Mouse (Mus musculus) MEL (cell line): ENCODE measurements around the gene Psmd9. TPM values are rescaled to one million over a fixed set of nuclear protein-coding genes. Genes with fewer than 3 reads are reported as not detected.

ENCODE experiments used
- DNase-seq: peaks from one replicate; pipeline ENCODE4 v3.0.0; 2011; ENCODE audit warnings: low read depth, low spot score
- H3K27ac ChIP-seq: 2 replicates; pipeline ENCODE4 v1.5.1; 2012; ENCODE audit warnings: low read depth, mild to moderate bottlenecking, control low read depth, low read length, moderate library complexity; ENCODE audit not compliant: control insufficient read depth
- H3K27me3 ChIP-seq, 2 experiments: fragments of 150-350 bp in 1 of 2; sonication (generic) in 1 of 2; 2 replicates each; pipeline ENCODE4 v1.6.1; 2012; ENCODE audit warnings: low read length in 2 of 2, mild to moderate bottlenecking in 2 of 2, improper control_type of control experiment in 1 of 2, moderate library complexity in 1 of 2; ENCODE audit not compliant: insufficient read depth in 2 of 2, control insufficient read depth in 1 of 2
- H3K36me3 ChIP-seq, 2 experiments: 2 replicates each; pipeline ENCODE4 v1.6.1; 2012 to 2014; ENCODE audit warnings: low read length in 2 of 2, improper control_type of control experiment in 1 of 2, inconsistent platforms in 1 of 2, mild to moderate bottlenecking in 1 of 2; ENCODE audit not compliant: insufficient read depth in 2 of 2, control insufficient read depth in 1 of 2
- H3K4me1 ChIP-seq, 2 experiments: fragments of 150-350 bp in 1 of 2; sonication (generic) in 1 of 2; 2 replicates each; pipeline ENCODE4 v1.6.1; 2012; ENCODE audit warnings: low read length in 2 of 2, improper control_type of control experiment in 1 of 2, mild to moderate bottlenecking in 1 of 2; ENCODE audit not compliant: insufficient read depth in 2 of 2, control insufficient read depth in 1 of 2
- H3K4me3 ChIP-seq, 2 experiments: fragments of 150-350 bp in 1 of 2; sonication (generic) in 1 of 2; 2 replicates each; pipeline ENCODE4 v1.5.1; 2012; ENCODE audit warnings: low read depth in 2 of 2, low read length in 2 of 2, mild to moderate bottlenecking in 2 of 2, moderate library complexity in 2 of 2, control low read depth in 1 of 2, improper control_type of control experiment in 1 of 2; ENCODE audit not compliant: control insufficient read depth in 1 of 2, insufficient read depth in 1 of 2
- H3K79me2 ChIP-seq: 2 replicates; pipeline ENCODE4 v1.6.1; 2012; ENCODE audit warnings: mild to moderate bottlenecking, low read length, moderate library complexity; ENCODE audit not compliant: control insufficient read depth, poor library complexity, insufficient read depth
- H3K9ac ChIP-seq: 2 replicates; pipeline ENCODE4 v1.6.1; 2012; ENCODE audit warnings: low read depth, mild to moderate bottlenecking, control low read depth, low read length, moderate library complexity; ENCODE audit not compliant: control insufficient read depth, poor library complexity, severe bottlenecking
- H3K9me3 ChIP-seq: fragments of 150-350 bp; sonication (generic); replicated peaks from 2 replicates; pipeline ENCODE4 v1.6.1; 2012; ENCODE audit warnings: mild to moderate bottlenecking, low read length, improper control_type of control experiment, moderate library complexity; ENCODE audit not compliant: insufficient read depth
- BHLHE40 ChIP-seq: IDR thresholded peaks from 2 replicates; pipeline ENCODE4 v1.6.1; 2012; ENCODE audit warnings: low read depth, mild to moderate bottlenecking, inconsistent platforms, low read length, improper control_type of control experiment, borderline replicate concordance
- CTCF ChIP-seq, 3 experiments: IDR thresholded peaks in 2 of 3; conservative IDR thresholded peaks in 1 of 3; 2 replicates each; pipeline ENCODE4 v1.5.1; 2011 to 2012; ENCODE audit warnings: low read length in 3 of 3, low read depth in 2 of 3, mild to moderate bottlenecking in 2 of 3, improper control_type of control experiment in 1 of 3, inconsistent platforms in 1 of 3, mixed read lengths in 1 of 3, moderate library complexity in 1 of 3; ENCODE audit not compliant: control insufficient read depth in 1 of 3, insufficient read depth in 1 of 3, poor library complexity in 1 of 3, severe bottlenecking in 1 of 3
- ELF1 ChIP-seq: IDR thresholded peaks from 2 replicates; pipeline ENCODE4 v1.6.1; 2014; ENCODE audit warnings: low read depth, mild to moderate bottlenecking, inconsistent platforms, low read length, improper control_type of control experiment, moderate library complexity
- EP300 ChIP-seq, 2 experiments: IDR thresholded peaks; 2 replicates each; pipeline ENCODE4 v1.6.1; 2011; ENCODE audit warnings: improper control_type of control experiment in 2 of 2, low read length in 2 of 2, low read depth in 1 of 2, mild to moderate bottlenecking in 1 of 2
- GATA1 ChIP-seq: IDR thresholded peaks from 2 replicates; pipeline ENCODE4 v1.6.1; 2011; ENCODE audit warnings: low read depth, low read length, improper control_type of control experiment
- HCFC1 ChIP-seq: IDR thresholded peaks from 2 replicates; pipeline ENCODE4 v1.6.1; 2012; ENCODE audit warnings: low read depth, mild to moderate bottlenecking, inconsistent platforms, low read length, improper control_type of control experiment, moderate library complexity
- KAT2A ChIP-seq: conservative IDR thresholded peaks from 2 replicates; pipeline ENCODE4 v1.6.1; 2012; ENCODE audit warnings: low read depth, low read length, improper control_type of control experiment, inconsistent platforms
- MAZ ChIP-seq: IDR thresholded peaks from 2 replicates; pipeline ENCODE4 v1.6.1; 2012; ENCODE audit warnings: low read depth, mild to moderate bottlenecking, inconsistent platforms, low read length, improper control_type of control experiment
- MEF2A ChIP-seq: IDR thresholded peaks from 2 replicates; pipeline ENCODE4 v1.6.1; 2014; ENCODE audit warnings: low read depth, mild to moderate bottlenecking, inconsistent platforms, low read length, improper control_type of control experiment; ENCODE audit not compliant: poor library complexity, insufficient replicate concordance, severe bottlenecking; ENCODE audit errors: extremely low read depth
- MXI1 ChIP-seq: IDR thresholded peaks from 2 replicates; pipeline ENCODE4 v1.6.1; 2011; ENCODE audit warnings: mild to moderate bottlenecking, low read depth, low read length, improper control_type of control experiment
- MYB ChIP-seq: IDR thresholded peaks from 2 replicates; pipeline ENCODE4 v1.6.1; 2011; ENCODE audit warnings: mild to moderate bottlenecking, low read depth, low read length, improper control_type of control experiment
- POLR2A ChIP-seq, 2 experiments: IDR thresholded peaks; 2 replicates each; pipeline ENCODE4 v1.6.1; 2011 to 2012; ENCODE audit warnings: low read length in 2 of 2, mild to moderate bottlenecking in 2 of 2, control low read depth in 1 of 2, improper control_type of control experiment in 1 of 2, low read depth in 1 of 2, moderate library complexity in 1 of 2; ENCODE audit not compliant: control insufficient read depth in 1 of 2, insufficient read depth in 1 of 2, poor library complexity in 1 of 2
- RCOR1 ChIP-seq: IDR thresholded peaks from 2 replicates; pipeline ENCODE4 v1.6.1; 2012; ENCODE audit warnings: low read depth, mild to moderate bottlenecking, inconsistent platforms, low read length, improper control_type of control experiment
- SIN3A ChIP-seq: IDR thresholded peaks from 2 replicates; pipeline ENCODE4 v1.6.1; 2012; ENCODE audit warnings: low read length, improper control_type of control experiment, inconsistent platforms
- SMC3 ChIP-seq: IDR thresholded peaks from 2 replicates; pipeline ENCODE4 v1.6.1; 2011; ENCODE audit warnings: low read depth, low read length, improper control_type of control experiment
- TCF12 ChIP-seq: IDR thresholded peaks from 2 replicates; pipeline ENCODE4 v1.6.1; 2014; ENCODE audit warnings: low read depth, mild to moderate bottlenecking, inconsistent platforms, low read length, improper control_type of control experiment, moderate library complexity
- USF2 ChIP-seq, 2 experiments: IDR thresholded peaks; 2 replicates each; pipeline ENCODE4 v1.6.1; 2011 to 2012; ENCODE audit warnings: improper control_type of control experiment in 2 of 2, low read length in 2 of 2, borderline replicate concordance in 1 of 2, inconsistent platforms in 1 of 2, low read depth in 1 of 2, mild to moderate bottlenecking in 1 of 2; ENCODE audit not compliant: insufficient read depth in 1 of 2
- ZC3H11A ChIP-seq: IDR thresholded peaks from 2 replicates; pipeline ENCODE4 v1.6.1; 2012; ENCODE audit warnings: low read depth, mild to moderate bottlenecking, inconsistent platforms, low read length, improper control_type of control experiment
- ZNF384 ChIP-seq: IDR thresholded peaks from 2 replicates; pipeline ENCODE4 v1.6.1; 2012; ENCODE audit warnings: low read depth, mild to moderate bottlenecking, inconsistent platforms, low read length, improper control_type of control experiment
- polyA plus RNA-seq, 2 experiments: library from polyadenylated mRNA; stranded (reverse) in 1 of 2; unstranded in 1 of 2; fragments of >175 nt in 1 of 2; fragments of >200 nt in 1 of 2; gene quantifications; 2 replicates each; pipeline versions ENCODE4 v1.2.1 to v1.2.4; 2012; ENCODE audit warnings: low replicate concordance in 2 of 2, low read depth in 1 of 2; ENCODE audit not compliant: insufficient read length in 2 of 2, insufficient read depth in 1 of 2, missing spikeins in 1 of 2
- total RNA-seq: library from RNA; depleted of rRNA; stranded (reverse); fragments of 300-350 nt; gene quantifications from 2 replicates; pipeline ENCODE4 v1.2.3, GENCODE M21; 2012

Psmd9 gene
- total and polyA plus RNA-seq, 3 experiments: 32.0 to 54.6 TPM; not detected in 1

- Histone ChIP-seq H3K4me3 (peak overlapping the region; percentile 7 to 37; a peak in 2 of 4 replicates), H3K9ac (no peak overlapping the region), H3K27me3 (no peaks in the 10 kb centered on the region; a peak in 1 of 4 replicates), H3K9me3 (no peaks in the 10 kb centered on the region), H3K4me1 (no peaks in the 10 kb centered on the region), H3K27ac (no peak overlapping the region), H3K79me2 (no peaks in the 10 kb centered on the region), H3K36me3 (no peaks in the 10 kb centered on the region)
- TF ChIP-seq MAZ (peak; percentile 68; the same call in 1 of the 2 replicates), BHLHE40 (peak; percentile 34; the same call in 1 of the 2 replicates), TCF12 (no peak), CTCF (IDR thresholded peaks at IDR 0.05 in 2 of 3, conservative IDR thresholded peaks at IDR 0.05 in 1 of 3; ENCODE audit: control insufficient read depth in 1 of 3, insufficient read depth in 1 of 3, low read depth in 2 of 3, low read length in 3 of 3, poor library complexity in 1 of 3, severe bottlenecking in 1 of 3) (peak; percentile 96 to 100 (median 99)), ZNF384 (peak; percentile 66), SIN3A (peak; percentile 65; the same call in 1 of the 2 replicates), MXI1 (peak; percentile 48; the same call in 1 of the 2 replicates), ZC3H11A (peak; percentile 99), HCFC1 (0 out of 2 replicates have a peak, but pooled peaks have one; percentile 7), KAT2A (no peak), ELF1 (0 out of 2 replicates have a peak, but pooled peaks have one; percentile 16), EP300 (IDR thresholded peaks at IDR 0.05; ENCODE audit: low read depth in 1 of 2, low read length in 2 of 2) (no peak), SMC3 (peak; percentile 99), MYB (no peak)
- DNase-seq: peak; percentile 91
These were observed 2.6 kb downstream of the Psmd9 start for GRCm38 (mm10) chr5:123171646-123172350.

- H3K79me2 ChIP-seq: no peaks in the 10 kb centered on the region
- no peaks in the 10 kb centered on the region for H3K36me3 ChIP-seq
- H3K9me3 ChIP-seq: no peaks in the 10 kb centered on the region
- no peak overlapping the region for H3K4me3 ChIP-seq
- H3K9ac ChIP-seq: no peak overlapping the region
- no peaks in the 10 kb centered on the region; a peak in 1 of 4 replicates for H3K27me3 ChIP-seq
- no peaks in the 10 kb centered on the region for H3K4me1 ChIP-seq
- no peak overlapping the region for H3K27ac ChIP-seq
- DNase-seq: no peak
- no peak for TF ChIP-seq GATA1
- TF ChIP-seq MEF2A: no peak
- no peak for TF ChIP-seq POLR2A (IDR thresholded peaks at IDR 0.05; ENCODE audit: control insufficient read depth in 1 of 2, insufficient read depth in 1 of 2, low read depth in 1 of 2, low read length in 2 of 2, poor library complexity in 1 of 2)
- TF ChIP-seq USF2 (IDR thresholded peaks at IDR 0.05; ENCODE audit: borderline replicate concordance in 1 of 2, insufficient read depth in 1 of 2, low read depth in 1 of 2, low read length in 2 of 2): no peak
- no peak for TF ChIP-seq RCOR1
- no peak for TF ChIP-seq EP300 (IDR thresholded peaks at IDR 0.05; ENCODE audit: low read depth in 1 of 2, low read length in 2 of 2)
These were observed 9.6 kb downstream of the Psmd9 start for GRCm38 (mm10) chr5:123178792-123179191.
